Comparison of ENCODE assay signal across 8 mouse cellular contexts in the genomic region with DNA sequence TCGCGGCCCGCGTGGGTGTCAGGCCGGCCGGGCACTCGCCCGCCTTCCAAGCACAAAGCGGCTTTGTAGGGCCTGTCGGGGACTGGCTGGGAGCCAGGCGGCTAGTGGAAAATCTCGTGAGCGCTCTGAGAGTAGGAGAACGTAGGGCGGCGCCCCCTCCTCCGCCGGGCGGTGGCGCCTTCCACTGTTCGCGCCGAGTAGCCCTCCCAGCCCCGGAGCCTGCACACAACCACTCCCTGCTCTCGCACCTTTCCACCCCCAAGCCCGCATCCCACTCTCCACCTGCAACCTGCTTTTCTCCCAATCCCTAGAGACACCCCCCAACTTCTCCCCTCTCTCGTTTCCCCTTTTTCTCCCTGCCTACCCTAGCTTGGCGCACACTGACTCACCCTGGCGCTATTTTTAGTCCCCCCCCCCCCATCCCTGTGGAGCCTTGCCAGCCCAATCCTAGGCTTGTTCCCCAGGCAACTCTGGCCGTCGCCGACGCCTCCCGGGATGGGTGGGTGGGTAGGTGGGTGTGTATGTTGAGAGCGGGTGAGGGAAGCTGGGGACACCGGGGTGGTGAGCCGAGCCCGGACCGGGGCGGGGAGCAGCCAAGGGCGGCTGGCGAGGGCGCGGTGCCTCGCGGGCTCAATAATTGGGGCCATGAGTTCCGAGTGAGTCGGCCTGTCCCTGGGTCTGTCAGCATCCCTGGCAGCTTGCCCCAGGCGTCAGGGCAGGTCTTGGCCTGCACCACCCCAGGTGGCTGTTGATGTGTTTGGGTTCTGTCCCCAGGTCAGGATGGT. TPM values are rescaled to one million over a fixed set of nuclear protein-coding genes. Genes with fewer than 3 reads are reported as not detected.
DNase-seq lines count a peak whose midpoint lies in the region; ATAC-seq and TF ChIP-seq lines count a peak whose summit lies in the region.

No protein-coding gene starts in this region.

- H3K79me2 ChIP-seq in macrophage (ENCODE audit: inconsistent target) = peaks cover 65% of the 10 kb centered on the region

- TF ChIP-seq CTCF in left cerebral cortex, adult 2 months (IDR thresholded peaks at IDR 0.05) = peak; percentile 35

- peak overlapping the region; percentile 99 for H3K27ac ChIP-seq in hindbrain, embryonic 16.5 days (ENCODE audit: low read depth, low read length)
- peak overlapping the region; percentile 98 for H3K27ac ChIP-seq in left cerebral cortex, adult 2 months
- peak overlapping the region; percentile 95 for H3K27ac ChIP-seq in macrophage

- intact Hi-C loops in left cerebral cortex, adult 2 months (cut with DNase I) = no loop called here

- H3K4me3 ChIP-seq in hindbrain, embryonic 16.5 days (ENCODE audit: low read length) = peak overlapping the region; percentile 59
- H3K4me3 ChIP-seq in left cerebral cortex, adult 2 months = peak overlapping the region; percentile 63
- H3K4me3 ChIP-seq in macrophage (ENCODE audit: inconsistent target) = peak overlapping the region; percentile 41

- H3K9ac ChIP-seq in hindbrain, embryonic 16.5 days (ENCODE audit: low read depth, low read length) = peak overlapping the region; percentile 83

- 0% methylated on average over 36 of the region's 49 CpGs for WGBS in hindbrain, embryonic 16.5 days
- WGBS in macrophage (ENCODE audit: missing documents) = under 1% methylated on average over 41 of the region's 49 CpGs

- peak; percentile 66 for ATAC-seq in hindbrain, embryonic 16.5 days

- no peaks in the 10 kb centered on the region for H3K9me3 ChIP-seq in hindbrain, embryonic 16.5 days (ENCODE audit: control insufficient read depth, low read length)

- peaks cover 50% of the 10 kb centered on the region for H3K4me1 ChIP-seq in hindbrain, embryonic 16.5 days (ENCODE audit: control insufficient read depth, insufficient read depth, low read depth, low read length)

- peak overlapping the region; percentile 73 for H3K4me2 ChIP-seq in hindbrain, embryonic 16.5 days (ENCODE audit: low read length)

- no peaks in the 10 kb centered on the region for H3K27me3 ChIP-seq in hindbrain, embryonic 16.5 days (replicated peaks; ENCODE audit: control insufficient read depth, insufficient read depth, low read length)

- peak; percentile 89 for DNase-seq in R1 (ENCODE audit: low read depth, low spot score)
- peak; percentile 80 to 91 for DNase-seq in cerebellum, postnatal 4 days (ENCODE audit: low spot score in 2 of 2)
- DNase-seq in gastrocnemius, adult 18-20 months (ENCODE audit: low spot score) = peak; percentile 84
- peak; percentile 87 to 91 for DNase-seq in left cerebral cortex, adult 2 months (ENCODE audit: extremely low spot score in 1 of 2, low spot score in 2 of 2)
- DNase-seq in right cerebral cortex, adult 18-20 months = peak; percentile 92
- DNase-seq in urinary bladder, postnatal 14 days (ENCODE audit: low spot score) = peak; percentile 88

- H3K36me3 ChIP-seq in hindbrain, embryonic 16.5 days (ENCODE audit: control insufficient read depth, insufficient read depth, low read length) = no peaks in the 10 kb centered on the region
- no peaks in the 10 kb centered on the region for H3K36me3 ChIP-seq in macrophage (ENCODE audit: inconsistent target)

RNA-seq across cellular contexts. Expression of gene Cic, which starts 11.8 kb away (rescaled TPM):
- total RNA-seq in gastrocnemius, adult 18-20 months (2021) = 10 to 100 TPM; 34.8 to 38.3 TPM
- polyA plus RNA-seq in hindbrain, embryonic 16.5 days (2015; fragmentation: Nextera tagmentation; extraction: Ambion mirVana) = 31.0 and 36.4 TPM in 2 replicates
- 100 to 1,000 TPM; 215 to 228 TPM for total RNA-seq in left cerebral cortex, adult 2 months (2021)
- 100 to 1,000 TPM in 24 of 26 experiments, 10 to 100 TPM in 2; 63.5 to 495 (median 311) TPM for total RNA-seq in macrophage (2018; cell fraction: chromatin; rRNA removed)
- total RNA-seq in macrophage (2018; cell fraction: cytosol; rRNA removed) = 100 to 1,000 TPM; 146 to 312 (median 230) TPM
- 100 to 1,000 TPM; 124 to 500 (median 278) TPM for total RNA-seq in macrophage (2018; cell fraction: nucleus; rRNA removed)
- 88.9 to 139 TPM (median 118 TPM) in 3 replicates for polyA plus RNA-seq in macrophage (2018)

RNA-seq across cellular contexts. Expression of gene Pafah1b3, which starts 18.5 kb away (rescaled TPM):
- total RNA-seq in gastrocnemius, adult 18-20 months (2021) = 1 to 10 TPM in 1 of 2 experiments, under 1 TPM in 1; 0.82 to 1.1 TPM
- 566 and 571 TPM in 2 replicates for polyA plus RNA-seq in hindbrain, embryonic 16.5 days (2015; fragmentation: Nextera tagmentation; extraction: Ambion mirVana)
- total RNA-seq in left cerebral cortex, adult 2 months (2021) = 10 to 100 TPM; 27.9 to 34.2 TPM
- 10 to 100 TPM in 2 of 26 experiments, 1 to 10 TPM in 19, not detected in 5; 1.0 to 11.2 (median 4.6) TPM for total RNA-seq in macrophage (2018; cell fraction: chromatin; rRNA removed)
- 10 to 100 TPM in 13 of 26 experiments, 1 to 10 TPM in 13; 5.4 to 18.3 (median 9.4) TPM for total RNA-seq in macrophage (2018; cell fraction: cytosol; rRNA removed)
- total RNA-seq in macrophage (2018; cell fraction: nucleus; rRNA removed) = 1 to 10 TPM in 25 of 26 experiments, not detected in 1; 1.3 to 9.4 (median 3.4) TPM
- 7.4 to 20.7 TPM (median 14.3 TPM) in 3 replicates for polyA plus RNA-seq in macrophage (2018)

RNA-seq across cellular contexts. Expression of gene Prr19, which starts 21.9 kb away (rescaled TPM):
- not detected for total RNA-seq in gastrocnemius, adult 18-20 months (2021)
- polyA plus RNA-seq in hindbrain, embryonic 16.5 days (2015; fragmentation: Nextera tagmentation; extraction: Ambion mirVana) = 4.7 and 4.8 TPM in 2 replicates
- total RNA-seq in left cerebral cortex, adult 2 months (2021) = under 1 TPM in 1 of 2 experiments, not detected in 1; 0.27 TPM
- total RNA-seq in macrophage (2018; cell fraction: chromatin; rRNA removed) = not detected
- total RNA-seq in macrophage (2018; cell fraction: cytosol; rRNA removed) = not detected
- total RNA-seq in macrophage (2018; cell fraction: nucleus; rRNA removed) = not detected
- polyA plus RNA-seq in macrophage (2018) = not detected in 3 replicates

RNA-seq across cellular contexts. Expression of gene Tmem145, which starts 26.6 kb away (rescaled TPM):
- total RNA-seq in gastrocnemius, adult 18-20 months (2021) = not detected
- 78.7 and 85.0 TPM in 2 replicates for polyA plus RNA-seq in hindbrain, embryonic 16.5 days (2015; fragmentation: Nextera tagmentation; extraction: Ambion mirVana)
- total RNA-seq in left cerebral cortex, adult 2 months (2021) = 10 to 100 TPM; 51.8 to 59.3 TPM
- total RNA-seq in macrophage (2018; cell fraction: chromatin; rRNA removed) = not detected
- total RNA-seq in macrophage (2018; cell fraction: cytosol; rRNA removed) = not detected
- not detected for total RNA-seq in macrophage (2018; cell fraction: nucleus; rRNA removed)
- not detected in 3 replicates for polyA plus RNA-seq in macrophage (2018)

RNA-seq across cellular contexts. Expression of gene Erf, which starts 28.7 kb away (rescaled TPM):
- 1 to 10 TPM; 5.7 to 7.3 TPM for total RNA-seq in gastrocnemius, adult 18-20 months (2021)
- polyA plus RNA-seq in hindbrain, embryonic 16.5 days (2015; fragmentation: Nextera tagmentation; extraction: Ambion mirVana) = 3.7 and 4.3 TPM in 2 replicates
- total RNA-seq in left cerebral cortex, adult 2 months (2021) = 10 to 100 TPM; 61.5 to 68.2 TPM
- total RNA-seq in macrophage (2018; cell fraction: chromatin; rRNA removed) = 10 to 100 TPM in 15 of 26 experiments, 1 to 10 TPM in 11; 7.1 to 19.7 (median 10.7) TPM
- total RNA-seq in macrophage (2018; cell fraction: cytosol; rRNA removed) = 10 to 100 TPM in 24 of 26 experiments, 1 to 10 TPM in 2; 8.5 to 19.3 (median 12.5) TPM
- 10 to 100 TPM in 19 of 26 experiments, 1 to 10 TPM in 7; 6.8 to 20.6 (median 13.6) TPM for total RNA-seq in macrophage (2018; cell fraction: nucleus; rRNA removed)
- 11.9 to 14.5 TPM (median 14.2 TPM) in 3 replicates for polyA plus RNA-seq in macrophage (2018)

Comparison
In these comparisons a context has a peak if more than half of its experiments do, and no peak if none do; other contexts are left out.
1. Peak in every context shown above with its lines: DNase-seq, ATAC-seq, H3K4me3 ChIP-seq and H3K27ac ChIP-seq.
2. RNA of gene Cic, which starts 11.8 kb away (total RNA-seq): 215 to 228 TPM in left cerebral cortex, adult 2 months; 34.8 to 38.3 TPM in gastrocnemius, adult 18-20 months; every median in the first group is over 4 times any median in the second.
3. RNA of gene Pafah1b3, which starts 18.5 kb away (total RNA-seq): 27.9 to 34.2 TPM in left cerebral cortex, adult 2 months; 0.82 to 1.1 TPM in gastrocnemius, adult 18-20 months; every median in the first group is over 10 times any median in the second.